Comparison of ENCODE assay signal across 8 mouse cellular contexts in genomic region chr13:58401135-58402002, GRCm38 (mm10). TPM values are rescaled to one million over a fixed set of nuclear protein-coding genes. Genes with fewer than 3 reads are reported as not detected.
DNase-seq lines count a peak whose midpoint lies in the region; ATAC-seq and TF ChIP-seq lines count a peak whose summit lies in the region.

No protein-coding gene starts in this region.

- no peaks in the 10 kb centered on the region for H3K27me3 ChIP-seq in C2C12 (ENCODE audit: control insufficient read depth, insufficient read depth, insufficient read length)
- no peaks in the 10 kb centered on the region for H3K27me3 ChIP-seq in heart, embryonic 14.5 days (ENCODE audit: control insufficient read depth, insufficient read depth, low read length)
- H3K27me3 ChIP-seq in liver, embryonic 13.5 days, result no peaks in the 10 kb centered on the region
- no peaks in the 10 kb centered on the region for H3K27me3 ChIP-seq in splenic B cell, adult 2 months (ENCODE audit: control insufficient read depth, insufficient read depth, low read length, poor library complexity, severe bottlenecking)

- H3K79me3 ChIP-seq in C2C12 (ENCODE audit: low read depth), result peaks cover 78% of the 10 kb centered on the region

- DNase-seq in adrenal gland, postnatal 25 days, result peak; percentile 83
- peak; percentile 92 for DNase-seq in kidney, postnatal 10 days
- peak; percentile 58 for DNase-seq in liver, embryonic 13.5 days
- DNase-seq in naive thymus-derived CD4-positive, alpha-beta T cell, adult 2 months (ENCODE audit: low read depth), result peak; percentile 85
- peak; percentile 87 for DNase-seq in splenic B cell, adult 2 months (ENCODE audit: low read depth, low spot score)

- H3K79me2 ChIP-seq in C2C12 (ENCODE audit: control insufficient read depth, insufficient read depth), result peaks cover 99% of the 10 kb centered on the region

- H3ac ChIP-seq in C2C12 (ENCODE audit: control insufficient read depth, insufficient read length, low read depth), result peak overlapping the region; percentile 92

- H3K4me2 ChIP-seq in heart, embryonic 14.5 days (ENCODE audit: low read length), result peak overlapping the region; percentile 86
- peak overlapping the region; percentile 81 for H3K4me2 ChIP-seq in liver, embryonic 13.5 days

- WGBS in heart, embryonic 14.5 days, result under 1% methylated on average over 50 of the region's 100 CpGs
- WGBS in liver, embryonic 13.5 days (ENCODE audit: insufficient replicate concordance), result under 1% methylated on average over 82 of the region's 100 CpGs

- H3K9ac ChIP-seq in heart, embryonic 14.5 days (ENCODE audit: low read length), result peak overlapping the region; percentile 100
- H3K9ac ChIP-seq in liver, embryonic 13.5 days, result peak overlapping the region; percentile 99

- peaks cover 0 to 9% of the 10 kb centered on the region in 2 experiments; a peak in 2 of 4 replicates for H3K4me1 ChIP-seq in heart, embryonic 14.5 days (ENCODE audit: control insufficient read depth in 2 of 2, insufficient read depth in 2 of 2, low read length in 2 of 2)
- H3K4me1 ChIP-seq in liver, embryonic 13.5 days (replicated peaks), result peaks cover 35% of the 10 kb centered on the region

- peak overlapping the region; percentile 78 for H3K4me3 ChIP-seq in C2C12 (ENCODE audit: insufficient read depth, poor library complexity, severe bottlenecking)
- H3K4me3 ChIP-seq in heart, embryonic 14.5 days (ENCODE audit: control insufficient read depth in 1 of 2, insufficient read depth in 1 of 2, low read depth in 1 of 2, low read length in 2 of 2), result peak overlapping the region; percentile 88 to 99
- H3K4me3 ChIP-seq in liver, embryonic 13.5 days (replicated peaks), result peak overlapping the region; percentile 95

- no peak for TF ChIP-seq CTCF in C2C12 (IDR thresholded peaks at IDR 0.05; ENCODE audit: control insufficient read depth, insufficient read depth, insufficient read length)

- peaks cover 55% of the 10 kb centered on the region for H3K36me3 ChIP-seq in C2C12 (ENCODE audit: control insufficient read depth, insufficient read depth)
- peaks cover 34% of the 10 kb centered on the region for H3K36me3 ChIP-seq in heart, embryonic 14.5 days (ENCODE audit: control insufficient read depth, insufficient read depth, low read length)
- H3K36me3 ChIP-seq in liver, embryonic 13.5 days, result peaks cover 29% of the 10 kb centered on the region
- H3K36me3 ChIP-seq in splenic B cell, adult 2 months (ENCODE audit: control insufficient read depth, insufficient read depth, low read length, poor library complexity, severe bottlenecking), result peaks cover 13% of the 10 kb centered on the region

- no peaks in the 10 kb centered on the region for H3K9me3 ChIP-seq in heart, embryonic 14.5 days (ENCODE audit: control insufficient read depth, low read length)
- H3K9me3 ChIP-seq in liver, embryonic 13.5 days (replicated peaks), result no peaks in the 10 kb centered on the region

- ATAC-seq in erythroblast, adult 5-6 weeks (replicated peaks; ENCODE audit: low FRiP score, poor library complexity, severe bottlenecking), result peak; percentile 31; the same call in 1 of the 2 replicates
- peak; percentile 41 for ATAC-seq in heart, embryonic 14.5 days (ENCODE audit: insufficient number of reproducible peaks, insufficient read depth, low FRiP score, low read depth)
- ATAC-seq in liver, embryonic 13.5 days (ENCODE audit: low read depth), result peak; percentile 43

- peak overlapping the region; percentile 98 for H3K27ac ChIP-seq in heart, embryonic 14.5 days (replicated peaks in 1 of 2; ENCODE audit: control insufficient read depth in 1 of 2, insufficient read depth in 1 of 2, low read depth in 2 of 2, low read length in 2 of 2)
- peak overlapping the region; percentile 98 for H3K27ac ChIP-seq in liver, embryonic 13.5 days

TF ChIP-seq in C2C12, 6 proteins besides CTCF, POLR2A, EP300 and RAD21:
- no peak for TF ChIP-seq USF1 (IDR thresholded peaks at IDR 0.05; ENCODE audit: low read depth)
- no peak for TF ChIP-seq FOSL1 (IDR thresholded peaks at IDR 0.05; ENCODE audit: insufficient read depth, low read length, poor library complexity, severe bottlenecking)
- TF ChIP-seq MAX (IDR thresholded peaks at IDR 0.05), result peak; percentile 16

RNA-seq across cellular contexts. Expression of gene Rmi1, which starts 0.7 kb away (rescaled TPM):
- polyA plus RNA-seq in C2C12 (2012; fragmentation: generic; extraction: Trizol), result 5.9 TPM
- 23.2 and 25.0 TPM in 2 replicates for total RNA-seq in adrenal gland, postnatal 25 days (2021)
- total RNA-seq in erythroblast, adult 5-6 weeks (2015; ENCODE audit: low replicate concordance), result 12.7 and 15.8 TPM in 2 replicates
- 10.2 and 10.5 TPM in 2 replicates for total RNA-seq in erythroblast, adult 5-6 weeks (2017; ENCODE audit: low replicate concordance)
- polyA plus RNA-seq in heart, embryonic 14.5 days (2014; fragmentation: Nextera tagmentation; extraction: Ambion mirVana), result 20.3 and 20.6 TPM in 2 replicates
- polyA plus RNA-seq in liver, embryonic 13.5 days (2015; fragmentation: Nextera tagmentation; extraction: Ambion mirVana), result 14.9 and 20.6 TPM in 2 replicates

RNA-seq across cellular contexts. Expression of gene Hnrnpk, which starts 1.8 kb away (rescaled TPM):
- 370 TPM for polyA plus RNA-seq in C2C12 (2012; fragmentation: generic; extraction: Trizol)
- 798 and 829 TPM in 2 replicates for total RNA-seq in adrenal gland, postnatal 25 days (2021)
- 213 and 264 TPM in 2 replicates for total RNA-seq in erythroblast, adult 5-6 weeks (2015; ENCODE audit: low replicate concordance)
- 500 and 598 TPM in 2 replicates for total RNA-seq in erythroblast, adult 5-6 weeks (2017; ENCODE audit: low replicate concordance)
- polyA plus RNA-seq in heart, embryonic 14.5 days (2014; fragmentation: Nextera tagmentation; extraction: Ambion mirVana), result 919 and 965 TPM in 2 replicates
- 751 and 991 TPM in 2 replicates for polyA plus RNA-seq in liver, embryonic 13.5 days (2015; fragmentation: Nextera tagmentation; extraction: Ambion mirVana)

RNA-seq across cellular contexts. Expression of gene 2210016F16Rik, which starts 16.3 kb away (rescaled TPM):
- 3.4 TPM for polyA plus RNA-seq in C2C12 (2012; fragmentation: generic; extraction: Trizol)
- 23.3 and 27.3 TPM in 2 replicates for total RNA-seq in adrenal gland, postnatal 25 days (2021)
- 4.8 and 6.7 TPM in 2 replicates for total RNA-seq in erythroblast, adult 5-6 weeks (2015; ENCODE audit: low replicate concordance)
- 2.2 and 3.1 TPM in 2 replicates for total RNA-seq in erythroblast, adult 5-6 weeks (2017; ENCODE audit: low replicate concordance)
- polyA plus RNA-seq in heart, embryonic 14.5 days (2014; fragmentation: Nextera tagmentation; extraction: Ambion mirVana), result 32.1 and 33.6 TPM in 2 replicates
- 24.2 and 24.6 TPM in 2 replicates for polyA plus RNA-seq in liver, embryonic 13.5 days (2015; fragmentation: Nextera tagmentation; extraction: Ambion mirVana)

RNA-seq across cellular contexts. Expression of gene Kif27, which starts 42.4 kb away (rescaled TPM):
- 0.01 TPM for polyA plus RNA-seq in C2C12 (2012; fragmentation: generic; extraction: Trizol)
- 0.88 and 1.3 TPM in 2 replicates for total RNA-seq in adrenal gland, postnatal 25 days (2021)
- total RNA-seq in erythroblast, adult 5-6 weeks (2015; ENCODE audit: low replicate concordance), result not detected in 2 replicates
- not detected in 2 replicates for total RNA-seq in erythroblast, adult 5-6 weeks (2017; ENCODE audit: low replicate concordance)
- 0.12 and 0.82 TPM in 2 replicates for polyA plus RNA-seq in heart, embryonic 14.5 days (2014; fragmentation: Nextera tagmentation; extraction: Ambion mirVana)
- 0.05 and 0.12 TPM in 2 replicates for polyA plus RNA-seq in liver, embryonic 13.5 days (2015; fragmentation: Nextera tagmentation; extraction: Ambion mirVana)

Comparison
In these comparisons a context has a peak if more than half of its experiments do, and no peak if none do; other contexts are left out.
1. Peak in every context shown above with its lines: DNase-seq, ATAC-seq, H3K4me3 ChIP-seq and H3K27ac ChIP-seq.